Mouse (Mus musculus): ENCODE data around the gene Nudt10. TPM values are rescaled to one million over a fixed set of nuclear protein-coding genes. Genes with fewer than 3 reads are reported as not detected.
A peak's percentile ranks its signal among the peaks of the same experiment; 100 is the strongest.
"Not testable (repeated sequence)": the region's sequence is repeated elsewhere in the genome, so short reads cannot be mapped to it uniquely, and the experiment has no call there.

The Nudt10 gene
- polyA plus RNA-seq (2015; fragmentation: Nextera tagmentation; extraction: Ambion mirVana) = 10.6 and 11.6 TPM in 2 replicates

GRCm38 (mm10) chrX:6172823-6173640 is at the start of gene Nudt10:
Gene Nudt10 (minus strand): TSS chrX:6173015.
- Histone ChIP-seq H3K4me3 (ENCODE audit: low read length) (peak within 1 kb of the TSS; percentile 34), H3K4me2 (replicated peaks; ENCODE audit: low read depth, low read length) (peak within 1 kb of the TSS; percentile 47)
- not testable (repeated sequence) for H3K36me3 ChIP-seq (ENCODE audit: insufficient read depth, low read length); H3K4me1 ChIP-seq (ENCODE audit: insufficient read depth, low read length); H3K27me3 ChIP-seq (ENCODE audit: insufficient read depth, low read length); H3K9ac ChIP-seq (replicated peaks; ENCODE audit: low read length); H3K27ac ChIP-seq (ENCODE audit: low read length); H3K9me3 ChIP-seq (ENCODE audit: low read length)
- peak; percentile 93 for ATAC-seq (ENCODE audit: low FRiP score, low TSS enrichment)
- WGBS = no CpG with 5 or more reads among the region's 116 CpGs

- H3K27ac ChIP-seq (ENCODE audit: low read length); H3K36me3 ChIP-seq (ENCODE audit: insufficient read depth, low read length); H3K9me3 ChIP-seq (ENCODE audit: low read length); H3K27me3 ChIP-seq (ENCODE audit: insufficient read depth, low read length); H3K4me1 ChIP-seq (ENCODE audit: insufficient read depth, low read length); H3K9ac ChIP-seq (replicated peaks; ENCODE audit: low read length): not testable (repeated sequence)
- peak; percentile 76 for ATAC-seq (ENCODE audit: low FRiP score, low TSS enrichment)
- 18% methylated on average over 6 of the region's 64 CpGs for WGBS
- peak overlapping the region; percentile 34 for H3K4me3 ChIP-seq (ENCODE audit: low read length)
- peak overlapping the region; percentile 47 for H3K4me2 ChIP-seq (replicated peaks; ENCODE audit: low read depth, low read length)
Observed at GRCm38 (mm10) chrX:6172136-6172822, 536 bp downstream of the Nudt10 start.

GRCm38 (mm10) chrX:6171718-6172117 is 1.1 kb downstream of the Nudt10 start:
- Histone ChIP-seq H3K27ac (ENCODE audit: low read length) (no peak overlapping the region), H3K36me3 (ENCODE audit: insufficient read depth, low read length) (no peaks in the 10 kb centered on the region), H3K27me3 (ENCODE audit: insufficient read depth, low read length) (no peaks in the 10 kb centered on the region), H3K4me3 (ENCODE audit: low read length) (peak overlapping the region; percentile 34), H3K4me1 (ENCODE audit: insufficient read depth, low read length) (no peaks in the 10 kb centered on the region), H3K9me3 (ENCODE audit: low read length) (no peaks in the 10 kb centered on the region), H3K9ac (replicated peaks; ENCODE audit: low read length) (no peak overlapping the region), H3K4me2 (replicated peaks; ENCODE audit: low read depth, low read length) (peak overlapping the region; percentile 47)
- no peak for ATAC-seq (ENCODE audit: low FRiP score, low TSS enrichment)
- WGBS = 24% methylated on average over 11 of the region's 12 CpGs

Other genes starting within 250 kb of the Nudt10 start
- 3.2 and 3.9 TPM in 2 replicates for gene Nudt11, start 125.6 kb downstream of the Nudt10 start, polyA plus RNA-seq (2015; fragmentation: Nextera tagmentation; extraction: Ambion mirVana)
- not detected in 2 replicates for gene AU022751, start 89.6 kb downstream of the Nudt10 start, polyA plus RNA-seq (2015; fragmentation: Nextera tagmentation; extraction: Ambion mirVana)
- gene Bmp15, start 147.7 kb upstream of the Nudt10 start, polyA plus RNA-seq (2015; fragmentation: Nextera tagmentation; extraction: Ambion mirVana) = 0.05 and 0.06 TPM in 2 replicates
- gene Shroom4, start 226.8 kb upstream of the Nudt10 start, polyA plus RNA-seq (2015; fragmentation: Nextera tagmentation; extraction: Ambion mirVana) = 8.9 and 9.4 TPM in 2 replicates

Data from kidney, embryonic 16.5 days (tissue).